Mouse (Mus musculus): ENCODE measurements around the gene Gm38392. TPM values are rescaled to one million over a fixed set of nuclear protein-coding genes. Genes with fewer than 3 reads are reported as not detected.

The Gm38392 gene
- polyA plus RNA-seq (2012; rRNA removed) (0.77 TPM in 1 of 2 replicates, not detected in the other), polyA plus RNA-seq (2014; fragmentation: Nextera tagmentation; extraction: Ambion mirVana) (0.65 and 5.4 TPM in 2 replicates)

DNA sequence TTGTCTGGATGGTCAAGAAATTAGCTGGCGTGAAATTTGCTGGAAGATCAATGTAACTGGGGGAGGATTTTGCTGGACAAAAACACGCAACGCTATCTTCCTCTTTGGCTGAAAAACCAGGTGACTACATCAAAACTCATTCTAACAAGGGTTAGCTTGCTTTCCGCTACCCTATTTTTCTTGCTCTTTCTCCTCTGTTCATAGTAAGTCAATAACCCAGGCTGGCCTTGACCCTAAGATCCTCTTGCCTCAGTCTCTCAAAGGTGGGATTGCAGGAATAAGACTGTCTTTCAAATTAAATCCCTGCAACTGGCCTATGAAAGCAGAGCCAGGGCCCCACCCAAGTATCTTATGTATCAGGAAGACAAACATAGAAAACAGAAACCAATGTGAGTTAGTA is at the start of gene Gm38392:
Gm38392 (minus strand) TSS at position 101 of the 400 bp plus-strand sequence.
- no peak for DNase-seq (ENCODE audit: low spot score)
- 98% methylated on average over 4 of the region's 4 CpGs for WGBS
- TF ChIP-seq POLR2A (IDR thresholded peaks at IDR 0.05; ENCODE audit: borderline replicate concordance, extremely low read depth, insufficient read depth, insufficient read length), result no peak
- no peak for ATAC-seq (ENCODE audit: low FRiP score, low read depth)
- Histone ChIP-seq H3K9ac (ENCODE audit: low read depth, low read length, severe bottlenecking) (no peak within 1 kb of the TSS), H3K36me3 (ENCODE audit: control insufficient read depth, insufficient read depth, low read length) (peaks cover 8% of the 10 kb centered on the region; the same call in 1 of the 2 replicates), H3K4me3 (replicated peaks; ENCODE audit: low read length) (no peak within 1 kb of the TSS), H3K9me3 (ENCODE audit: control insufficient read depth, low read length) (no peaks in the 10 kb centered on the region), H3K27ac (replicated peaks; ENCODE audit: low read depth, low read length) (no peak within 1 kb of the TSS), H3K4me2 (replicated peaks; ENCODE audit: low read depth, low read length, severe bottlenecking) (no peak within 1 kb of the TSS), H3K4me1 (ENCODE audit: control insufficient read depth, insufficient read depth, low read length) (no peaks in the 10 kb centered on the region), H3K27me3 (ENCODE audit: control insufficient read depth, insufficient read depth, low read length) (no peaks in the 10 kb centered on the region)

DNA sequence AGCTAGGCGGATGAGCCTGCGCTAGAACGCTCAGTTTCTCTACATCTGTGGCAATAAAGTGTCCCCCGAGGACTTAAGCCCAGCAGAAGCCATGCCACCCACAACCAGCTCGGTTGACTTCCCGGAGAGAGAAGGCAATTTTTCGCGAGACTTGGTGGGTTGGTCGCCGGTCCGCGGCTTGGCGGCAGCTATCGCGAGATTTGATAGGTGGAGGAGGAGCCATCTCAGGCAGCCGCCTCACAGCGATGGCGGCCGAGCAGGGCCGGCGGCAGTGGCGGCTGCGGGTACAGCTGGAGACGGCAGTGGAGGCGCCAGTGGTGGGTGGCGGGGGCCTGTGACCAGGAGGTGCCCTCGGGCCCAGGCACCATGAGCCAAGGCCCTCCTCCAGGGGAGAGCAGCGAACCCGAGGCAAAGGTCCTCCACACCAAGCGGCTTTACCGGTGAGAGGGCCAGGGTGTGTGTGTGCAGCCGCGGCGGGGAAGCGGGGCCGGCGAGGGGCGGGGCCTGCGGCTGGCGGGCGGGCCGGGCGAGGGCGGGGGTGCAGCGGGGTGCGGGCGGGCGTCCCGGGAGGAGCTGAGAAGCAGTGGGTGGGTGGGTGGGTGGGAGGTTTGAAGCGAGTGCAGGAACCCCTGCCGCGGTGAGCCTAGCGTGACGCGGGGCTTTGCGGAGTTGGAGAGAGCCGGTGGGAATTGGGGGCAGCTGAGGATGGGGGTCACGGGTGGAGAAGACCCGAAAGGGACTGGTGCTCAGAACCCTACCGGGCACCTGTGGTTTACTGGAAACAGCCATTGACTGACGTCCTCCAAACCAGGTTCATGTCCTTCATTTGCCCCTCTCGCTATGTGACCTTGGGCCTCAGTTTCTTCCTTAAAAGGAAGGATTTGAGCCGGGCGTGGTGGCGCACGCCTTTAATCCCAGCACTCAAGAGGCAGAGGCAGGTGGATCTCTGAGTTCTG is 49.3 kb upstream of the Gm38392 start, which contains the start of the genes Tmem79 and Smg5:
Tmem79 (minus strand) TSS at position 91 of the 956 bp plus-strand sequence.
Smg5 (plus strand) TSS at position 203 of the 956 bp plus-strand sequence.
- Histone ChIP-seq H3K4me3 (replicated peaks; ENCODE audit: low read length) (peak within 1 kb of the TSS; percentile 80), H3K27ac (replicated peaks; ENCODE audit: low read depth, low read length) (peak within 1 kb of the TSS; percentile 92), H3K36me3 (ENCODE audit: control insufficient read depth, insufficient read depth, low read length) (0 out of 2 replicates have a peak, but pooled peaks cover 3% of the 10 kb centered on the region), H3K4me2 (replicated peaks; ENCODE audit: low read depth, low read length, severe bottlenecking) (peak within 1 kb of the TSS; percentile 64), H3K4me1 (ENCODE audit: control insufficient read depth, insufficient read depth, low read length) (peaks cover 12% of the 10 kb centered on the region), H3K27me3 (ENCODE audit: control insufficient read depth, insufficient read depth, low read length) (no peaks in the 10 kb centered on the region), H3K9ac (ENCODE audit: low read depth, low read length, severe bottlenecking) (peak within 1 kb of the TSS; percentile 90), H3K9me3 (ENCODE audit: control insufficient read depth, low read length) (no peaks in the 10 kb centered on the region)
- DNase-seq (ENCODE audit: low spot score), result peak; percentile 96
- WGBS, result 1% methylated on average over 30 of the region's 66 CpGs
- peak; percentile 96 for ATAC-seq (ENCODE audit: low FRiP score, low read depth)
- TF ChIP-seq POLR2A (IDR thresholded peaks at IDR 0.05; ENCODE audit: borderline replicate concordance, extremely low read depth, insufficient read depth, insufficient read length), result peak; percentile 95

DNA sequence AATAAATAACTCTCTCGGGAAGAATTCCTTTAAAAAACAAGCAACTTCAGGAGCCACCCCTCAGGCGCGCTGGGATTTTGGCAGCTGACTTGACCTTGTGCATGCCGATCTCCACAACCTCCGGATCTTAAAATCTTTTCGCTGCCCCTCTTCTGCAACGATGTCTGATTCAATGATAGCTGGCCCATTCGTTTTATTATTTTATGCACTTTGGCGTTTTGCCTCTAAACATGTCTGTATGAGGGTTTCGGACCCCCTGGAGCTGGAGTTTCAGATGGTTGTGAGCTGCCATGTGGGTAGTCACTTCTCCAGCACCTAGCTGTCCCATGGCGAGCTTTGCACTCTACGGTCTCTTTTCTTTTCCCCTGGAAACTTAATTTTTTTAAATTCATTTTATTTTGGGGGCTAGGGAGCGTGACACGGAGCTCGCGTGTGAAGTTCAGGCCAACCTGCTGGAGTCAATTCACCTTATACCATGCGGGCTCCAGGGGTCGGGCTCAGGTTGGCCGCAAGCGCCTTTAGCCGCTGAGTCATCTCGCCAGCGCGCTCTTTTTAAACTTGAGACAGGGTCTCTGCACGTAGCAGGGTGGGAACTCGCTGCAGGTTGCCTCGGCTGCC is 48.5 kb upstream of the Gm38392 start:
- no peak for TF ChIP-seq POLR2A (IDR thresholded peaks at IDR 0.05; ENCODE audit: borderline replicate concordance, extremely low read depth, insufficient read depth, insufficient read length)
- H3K9ac ChIP-seq (ENCODE audit: low read depth, low read length, severe bottlenecking), result peak overlapping the region; percentile 90
- H3K4me3 ChIP-seq (replicated peaks; ENCODE audit: low read length), result peak overlapping the region; percentile 80
- peaks cover under 1% of the 10 kb centered on the region; the same call in 1 of the 2 replicates for H3K36me3 ChIP-seq (ENCODE audit: control insufficient read depth, insufficient read depth, low read length)
- H3K9me3 ChIP-seq (ENCODE audit: control insufficient read depth, low read length), result no peaks in the 10 kb centered on the region
- ATAC-seq (ENCODE audit: low FRiP score, low read depth) (peak; percentile 62), DNase-seq (ENCODE audit: low spot score) (no peak)
- H3K27ac ChIP-seq (replicated peaks; ENCODE audit: low read depth, low read length), result peak overlapping the region; percentile 92
- peak overlapping the region; percentile 64 for H3K4me2 ChIP-seq (replicated peaks; ENCODE audit: low read depth, low read length, severe bottlenecking)
- H3K27me3 ChIP-seq (ENCODE audit: control insufficient read depth, insufficient read depth, low read length), result no peaks in the 10 kb centered on the region
- under 1% methylated on average over 27 of the region's 27 CpGs for WGBS
- peaks cover 12% of the 10 kb centered on the region for H3K4me1 ChIP-seq (ENCODE audit: control insufficient read depth, insufficient read depth, low read length)

DNA sequence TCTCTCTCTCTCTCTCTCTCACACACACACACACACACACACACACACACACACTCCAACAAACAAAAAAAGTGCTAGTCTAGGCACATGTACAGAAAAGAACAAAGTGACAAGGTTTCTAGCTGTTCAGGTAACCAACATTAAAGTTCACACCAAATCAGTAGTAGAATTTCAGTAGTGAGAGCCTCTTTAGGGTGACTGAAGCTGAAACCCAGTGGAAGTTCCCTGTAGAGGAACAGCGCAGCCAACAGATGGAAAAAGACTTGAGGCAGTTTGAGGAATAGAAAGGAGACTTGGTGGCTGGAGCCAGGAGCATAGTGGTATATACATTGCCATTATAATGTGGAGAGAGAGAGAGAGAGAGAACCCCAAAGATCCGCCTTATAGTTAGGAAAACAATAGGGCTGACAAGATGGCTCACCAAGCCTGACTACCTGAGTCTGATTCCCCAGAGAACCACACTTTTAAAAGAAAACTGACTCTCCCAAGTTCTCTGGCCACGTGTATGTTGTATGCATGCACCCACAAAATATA is 48.0 kb upstream of the Gm38392 start:
- Histone ChIP-seq H3K4me1 (ENCODE audit: control insufficient read depth, insufficient read depth, low read length) (peaks cover 12% of the 10 kb centered on the region), H3K27me3 (ENCODE audit: control insufficient read depth, insufficient read depth, low read length) (no peaks in the 10 kb centered on the region), H3K4me3 (replicated peaks; ENCODE audit: low read length) (peak overlapping the region; percentile 80), H3K9me3 (ENCODE audit: control insufficient read depth, low read length) (no peaks in the 10 kb centered on the region), H3K27ac (replicated peaks; ENCODE audit: low read depth, low read length) (no peak overlapping the region; the same call in 1 of the 2 replicates), H3K36me3 (ENCODE audit: control insufficient read depth, insufficient read depth, low read length) (peaks cover 3% of the 10 kb centered on the region; the same call in 1 of the 2 replicates), H3K9ac (ENCODE audit: low read depth, low read length, severe bottlenecking) (peak overlapping the region; percentile 90), H3K4me2 (replicated peaks; ENCODE audit: low read depth, low read length, severe bottlenecking) (peak overlapping the region; percentile 64)
- 30% methylated on average over 3 of the region's 3 CpGs for WGBS
- DNase-seq (ENCODE audit: low spot score) (no peak), ATAC-seq (ENCODE audit: low FRiP score, low read depth) (no peak)
- no peak for TF ChIP-seq POLR2A (IDR thresholded peaks at IDR 0.05; ENCODE audit: borderline replicate concordance, extremely low read depth, insufficient read depth, insufficient read length)

Data from limb, embryonic 14.5 days (tissue).